Mouse (Mus musculus): ENCODE measurements around the gene Elavl4. TPM values are rescaled to one million over a fixed set of nuclear protein-coding genes. Genes with fewer than 3 reads are reported as not detected.

Gene Elavl4
- total RNA-seq, 2 experiments from 2014 or later: not detected

- no peak for DNase-seq
These were observed 194.1 kb downstream of the Elavl4 start for GRCm38 (mm10) chr4:110157515-110158159.

DNA sequence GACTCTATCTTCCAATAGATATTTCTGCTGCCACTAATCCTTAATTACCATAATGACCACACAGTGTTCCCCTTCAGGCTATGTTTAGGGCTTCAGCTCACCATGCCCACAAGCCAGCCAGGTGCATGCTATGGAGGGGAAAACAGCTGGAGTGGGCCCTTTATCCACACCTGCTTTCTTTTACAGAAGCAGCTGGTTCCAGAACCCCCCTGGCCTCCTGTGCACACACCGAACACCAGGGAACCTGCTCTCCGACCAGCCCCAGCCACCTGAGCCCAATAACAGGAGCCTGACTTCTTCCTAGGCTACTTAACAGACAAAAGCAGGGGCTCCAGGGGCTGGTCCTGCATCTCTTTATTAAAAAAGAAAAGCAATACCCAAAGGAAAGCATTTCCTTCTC, 195.8 kb downstream of the Elavl4 start:
- no peak for DNase-seq

Other genes with a start within 250 kb of the Elavl4 start
- not detected for gene Agbl4, start 45.8 kb upstream of the Elavl4 start, total RNA-seq (2021)

Measured in gastrocnemius, postnatal 25 days (tissue).